Mouse (Mus musculus) MEL (cell line): ENCODE results near the gene Eif4ebp2.

Experiments
- CTCF ChIP-seq, 3 experiments: IDR thresholded peaks in 2 of 3; conservative IDR thresholded peaks in 1 of 3; 2 replicates each; pipeline ENCODE4 v1.5.1; 2011 to 2012; ENCODE audit warnings: low read length in 3 of 3, low read depth in 2 of 3, mild to moderate bottlenecking in 2 of 3, improper control_type of control experiment in 1 of 3, inconsistent platforms in 1 of 3, mixed read lengths in 1 of 3, moderate library complexity in 1 of 3; ENCODE audit not compliant: control insufficient read depth in 1 of 3, insufficient read depth in 1 of 3, poor library complexity in 1 of 3, severe bottlenecking in 1 of 3
- E2F4 ChIP-seq: IDR thresholded peaks from 2 replicates; pipeline ENCODE4 v1.6.1; 2011; ENCODE audit warnings: low read depth, low read length, improper control_type of control experiment, borderline replicate concordance
- EP300 ChIP-seq, 2 experiments: IDR thresholded peaks; 2 replicates each; pipeline ENCODE4 v1.6.1; 2011; ENCODE audit warnings: improper control_type of control experiment in 2 of 2, low read length in 2 of 2, low read depth in 1 of 2, mild to moderate bottlenecking in 1 of 2
- GATA1 ChIP-seq: IDR thresholded peaks from 2 replicates; pipeline ENCODE4 v1.6.1; 2011; ENCODE audit warnings: low read depth, low read length, improper control_type of control experiment
- MAZ ChIP-seq: IDR thresholded peaks from 2 replicates; pipeline ENCODE4 v1.6.1; 2012; ENCODE audit warnings: low read depth, mild to moderate bottlenecking, inconsistent platforms, low read length, improper control_type of control experiment
- POLR2A ChIP-seq, 2 experiments: IDR thresholded peaks; 2 replicates each; pipeline ENCODE4 v1.6.1; 2011 to 2012; ENCODE audit warnings: low read length in 2 of 2, mild to moderate bottlenecking in 2 of 2, control low read depth in 1 of 2, improper control_type of control experiment in 1 of 2, low read depth in 1 of 2, moderate library complexity in 1 of 2; ENCODE audit not compliant: control insufficient read depth in 1 of 2, insufficient read depth in 1 of 2, poor library complexity in 1 of 2
- RCOR1 ChIP-seq: IDR thresholded peaks from 2 replicates; pipeline ENCODE4 v1.6.1; 2012; ENCODE audit warnings: low read depth, mild to moderate bottlenecking, inconsistent platforms, low read length, improper control_type of control experiment
- TBP ChIP-seq: IDR thresholded peaks from 2 replicates; pipeline ENCODE4 v1.8.0; 2011; ENCODE audit warnings: low read depth, low read length, improper control_type of control experiment
- USF1 ChIP-seq: IDR thresholded peaks from 2 replicates; pipeline ENCODE4 v1.6.1; 2014; ENCODE audit warnings: low read depth, mild to moderate bottlenecking, inconsistent platforms, low read length, improper control_type of control experiment, moderate library complexity

DNA sequence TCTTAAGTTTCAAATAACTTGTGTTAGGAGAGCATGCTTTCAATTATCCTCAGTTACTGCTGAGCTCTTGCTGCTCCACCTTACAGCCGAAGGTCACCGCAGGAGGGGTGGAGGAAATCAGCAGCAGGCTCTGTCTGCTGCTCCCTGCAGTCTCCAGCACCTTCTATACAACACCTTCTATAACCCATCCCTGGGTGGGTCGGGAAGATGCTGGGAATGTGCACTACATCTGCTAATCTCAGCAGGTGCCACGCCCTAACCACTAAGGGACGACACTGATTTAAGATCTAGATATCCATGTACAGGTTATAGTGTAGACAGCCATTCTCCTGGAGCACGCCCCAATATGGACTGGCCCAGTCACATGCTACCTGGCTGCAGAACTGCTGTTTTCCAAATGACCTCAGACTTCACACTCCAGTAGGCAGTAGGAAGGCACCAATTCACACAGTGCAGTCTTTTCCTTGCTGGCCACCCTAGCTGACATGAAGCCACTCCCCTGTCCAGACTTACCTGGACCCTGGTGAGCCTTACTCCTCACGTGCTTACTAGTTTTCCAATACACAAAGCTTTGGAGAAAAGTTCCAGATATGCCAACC is 12.2 kb downstream of the Eif4ebp2 start:
- no peak for TF ChIP-seq EP300 (IDR thresholded peaks at IDR 0.05; ENCODE audit: low read depth in 1 of 2, low read length in 2 of 2)
- TF ChIP-seq RCOR1 = peak; percentile 62
- TF ChIP-seq POLR2A (IDR thresholded peaks at IDR 0.05; ENCODE audit: control insufficient read depth in 1 of 2, insufficient read depth in 1 of 2, low read depth in 1 of 2, low read length in 2 of 2, poor library complexity in 1 of 2) = no peak; a peak in 1 of 4 replicates
- TF ChIP-seq MAZ = no peak
- no peak for TF ChIP-seq E2F4
- no peak for TF ChIP-seq GATA1
- no peak for TF ChIP-seq USF1
- no peak for TF ChIP-seq CTCF (IDR thresholded peaks at IDR 0.05 in 2 of 3, conservative IDR thresholded peaks at IDR 0.05 in 1 of 3; ENCODE audit: control insufficient read depth in 1 of 3, insufficient read depth in 1 of 3, low read depth in 2 of 3, low read length in 3 of 3, poor library complexity in 1 of 3, severe bottlenecking in 1 of 3)
- TF ChIP-seq TBP = no peak
